Mouse (Mus musculus) hindbrain, embryonic 11.5 days (tissue): ENCODE measurements at regions not wholly inside any gene's neighbourhood (a gene's known extent, or its start where the extent isn't known, plus 50 kb on each side); places are given as distances from the start of the nearest gene placed in this dataset.
"Not testable (repeated sequence)": the region's sequence is repeated elsewhere in the genome, so short reads cannot be mapped to it uniquely, and the experiment has no call there.

Experiments used
- ATAC-seq: fragments of 200-750 bp; cut with Nextera tagmentation; 2 replicates; pipeline ENCODE4 v1.8.0; 2017; ENCODE audit warnings: mild to moderate bottlenecking, moderate TSS enrichment, moderate library complexity; ENCODE audit not compliant: low FRiP score
- DNase-seq: peaks from one replicate; pipeline ENCODE4 v3.0.0-alpha.2; 2015; ENCODE audit warnings: low spot score
- H3K27ac ChIP-seq: fragments of 300-500 bp; sonication (generic); 2 replicates; pipeline ENCODE4 v1.5.1; 2014; ENCODE audit warnings: mild to moderate bottlenecking, low read depth, low read length
- H3K27me3 ChIP-seq: fragments of 300-500 bp; sonication (generic); 2 replicates; pipeline ENCODE4 v1.6.1; 2014; ENCODE audit warnings: mild to moderate bottlenecking, low read length, moderate library complexity, mixed read lengths; ENCODE audit not compliant: control insufficient read depth, insufficient read depth
- H3K36me3 ChIP-seq: fragments of 300-500 bp; sonication (generic); 2 replicates; pipeline ENCODE4 v1.6.1; 2014; ENCODE audit warnings: mild to moderate bottlenecking, low read length, moderate library complexity, mixed read lengths; ENCODE audit not compliant: control insufficient read depth, insufficient read depth
- H3K4me1 ChIP-seq: fragments of 300-500 bp; sonication (generic); replicated peaks from 2 replicates; pipeline ENCODE4 v1.6.1; 2014; ENCODE audit warnings: low read length, mixed read lengths; ENCODE audit not compliant: control insufficient read depth, insufficient read depth
- H3K4me2 ChIP-seq: fragments of 300-500 bp; sonication (generic); replicated peaks from 2 replicates; pipeline ENCODE4 v1.6.1; 2014; ENCODE audit warnings: mild to moderate bottlenecking, low read depth, low read length
- H3K4me3 ChIP-seq: fragments of 300-500 bp; sonication (generic); 2 replicates; pipeline ENCODE4 v1.5.1; 2014; ENCODE audit warnings: low read depth, low read length
- H3K9ac ChIP-seq: fragments of 300-500 bp; sonication (generic); 2 replicates; pipeline ENCODE4 v1.6.1; 2014; ENCODE audit warnings: low read depth, low read length
- H3K9me3 ChIP-seq: fragments of 300-500 bp; sonication (generic); 2 replicates; pipeline ENCODE4 v1.6.1; 2016; ENCODE audit warnings: low read length; ENCODE audit not compliant: control insufficient read depth
- WGBS: fragments of 180-500 bp; shearing (Covaris S2); extraction: QIAGEN DNeasy Blood & Tissue Kit; methylation state at CpG from one replicate; pipeline ENCODE4 v1.1.7; 2014; 5-methylcytosine and 5-hydroxymethylcytosine counted together

- no peaks in the 10 kb centered on the region for H3K4me1 ChIP-seq
- ATAC-seq (no peak), DNase-seq (no peak)
- H3K4me3 ChIP-seq = no peak overlapping the region
- H3K36me3 ChIP-seq = no peaks in the 10 kb centered on the region
- 86% methylated on average over 6 of the region's 6 CpGs for WGBS
- no peaks in the 10 kb centered on the region for H3K27me3 ChIP-seq
- H3K4me2 ChIP-seq = no peak overlapping the region
- no peak overlapping the region for H3K27ac ChIP-seq
- no peaks in the 10 kb centered on the region for H3K9me3 ChIP-seq
- no peak overlapping the region for H3K9ac ChIP-seq
Observed at GRCm38 (mm10) chr14:89642836-89643235, 1171.6 kb upstream of the Pcdh20 start.

- DNase-seq (no peak), ATAC-seq (no peak)
- Histone ChIP-seq H3K36me3 (no peaks in the 10 kb centered on the region), H3K4me3 (no peak overlapping the region), H3K27ac (no peak overlapping the region), H3K4me1 (no peaks in the 10 kb centered on the region), H3K9ac (no peak overlapping the region), H3K9me3 (no peaks in the 10 kb centered on the region), H3K4me2 (no peak overlapping the region), H3K27me3 (no peaks in the 10 kb centered on the region)
- WGBS = 84% methylated on average over 6 of the region's 6 CpGs
Observed at GRCm38 (mm10) chr14:89639322-89639721, 1168.1 kb upstream of the Pcdh20 start.

- Histone ChIP-seq H3K27ac (no peak overlapping the region), H3K4me1 (no peaks in the 10 kb centered on the region), H3K4me3 (no peak overlapping the region), H3K9ac (no peak overlapping the region), H3K9me3 (no peaks in the 10 kb centered on the region), H3K4me2 (no peak overlapping the region), H3K36me3 (no peaks in the 10 kb centered on the region), H3K27me3 (no peaks in the 10 kb centered on the region)
- ATAC-seq (no peak), DNase-seq (no peak)
- 79% methylated on average over 2 of the region's 2 CpGs for WGBS
Observed at GRCm38 (mm10) chr14:89636689-89637088, 1165.5 kb upstream of the Pcdh20 start.

- Histone ChIP-seq H3K4me1 (no peaks in the 10 kb centered on the region), H3K9ac (no peak overlapping the region), H3K27ac (no peak overlapping the region), H3K36me3 (no peaks in the 10 kb centered on the region), H3K4me3 (no peak overlapping the region), H3K9me3 (no peaks in the 10 kb centered on the region), H3K27me3 (no peaks in the 10 kb centered on the region), H3K4me2 (no peak overlapping the region)
- 64% methylated on average over 1 of the region's 1 CpGs for WGBS
- no peak for DNase-seq
- no peak for ATAC-seq
Observed at GRCm38 (mm10) chr14:89634559-89635124, 1163.4 kb upstream of the Pcdh20 start.

GRCm38 (mm10) chr14:89633654-89634053, 1162.5 kb upstream of the Pcdh20 start:
- Histone ChIP-seq H3K4me2 (no peak overlapping the region), H3K9ac (no peak overlapping the region), H3K9me3 (no peaks in the 10 kb centered on the region), H3K27me3 (no peaks in the 10 kb centered on the region), H3K4me3 (no peak overlapping the region), H3K4me1 (no peaks in the 10 kb centered on the region), H3K36me3 (no peaks in the 10 kb centered on the region), H3K27ac (no peak overlapping the region)
- 89% methylated on average over 1 of the region's 1 CpGs for whole genome bisulfite sequencing
- DNase-seq = no peak
- no peak for ATAC-seq

GRCm38 (mm10) chr14:89610670-89611069, 1139.5 kb upstream of the Pcdh20 start:
- Histone ChIP-seq H3K9ac (no peak overlapping the region), H3K9me3 (no peaks in the 10 kb centered on the region), H3K4me2 (no peak overlapping the region), H3K27ac (no peak overlapping the region), H3K36me3 (no peaks in the 10 kb centered on the region), H3K4me1 (no peaks in the 10 kb centered on the region), H3K4me3 (no peak overlapping the region), H3K27me3 (no peaks in the 10 kb centered on the region)
- DNase-seq (no peak), ATAC-seq (no peak)
- 70% methylated on average over 2 of the region's 2 CpGs for whole genome bisulfite sequencing

GRCm38 (mm10) chr14:89609666-89610448, 1138.7 kb upstream of the Pcdh20 start:
- 59% methylated on average over 7 of the region's 10 CpGs for WGBS
- H3K4me2 ChIP-seq = not testable (repeated sequence)

GRCm38 (mm10) chr14:89607550-89607949, 1136.4 kb upstream of the Pcdh20 start:
- Histone ChIP-seq H3K4me3 (no peak overlapping the region), H3K4me2 (no peak overlapping the region), H3K36me3 (no peaks in the 10 kb centered on the region), H3K27ac (no peak overlapping the region), H3K4me1 (no peaks in the 10 kb centered on the region), H3K9me3 (no peaks in the 10 kb centered on the region), H3K9ac (no peak overlapping the region), H3K27me3 (no peaks in the 10 kb centered on the region)
- WGBS = 80% methylated on average over 1 of the region's 1 CpGs
- DNase-seq (no peak), ATAC-seq (no peak)

More at GRCm38 (mm10) chr14:89609666-89610448, 1138.7 kb upstream of the Pcdh20 start:
- not testable (repeated sequence) for DNase-seq, H3K9me3 ChIP-seq, H3K27me3 ChIP-seq, H3K4me3 ChIP-seq, H3K36me3 ChIP-seq, H3K4me1 ChIP-seq, H3K27ac ChIP-seq, H3K9ac ChIP-seq
- ATAC-seq = peak; percentile 51

GRCm38 (mm10) chr14:89597812-89598211, 1126.6 kb upstream of the Pcdh20 start:
- Histone ChIP-seq H3K4me1 (no peaks in the 10 kb centered on the region), H3K36me3 (no peaks in the 10 kb centered on the region), H3K27me3 (no peaks in the 10 kb centered on the region), H3K9me3 (no peaks in the 10 kb centered on the region), H3K4me2 (no peak overlapping the region), H3K4me3 (no peak overlapping the region), H3K27ac (no peak overlapping the region), H3K9ac (no peak overlapping the region)
- WGBS = 56% methylated on average over 1 of the region's 1 CpGs
- ATAC-seq (no peak), DNase-seq (no peak)
